Mouse (Mus musculus): Measurements from ENCODE around the gene Saysd1.

DNA sequence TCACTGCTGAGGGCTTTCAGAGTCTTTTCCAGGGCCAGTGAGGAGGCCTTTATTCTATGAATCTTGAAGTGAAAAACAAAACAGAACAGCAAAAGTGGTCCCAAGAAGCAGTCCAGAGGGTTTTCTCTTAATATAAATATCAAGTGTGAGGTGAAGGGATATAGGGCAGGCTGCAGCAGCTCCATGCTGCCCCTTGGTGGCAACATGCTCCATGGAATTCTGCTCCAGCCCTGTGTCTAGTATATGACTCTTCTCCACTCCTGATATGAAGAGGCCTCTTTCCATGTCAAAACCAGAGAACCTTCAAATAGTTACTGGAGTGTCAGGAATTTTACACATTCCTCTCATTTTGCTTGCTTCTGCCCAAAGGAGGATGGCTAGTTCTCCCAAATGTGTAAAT lies 67.7 kb downstream of the Saysd1 start:
- no peak for TF ChIP-seq CHD2 (IDR thresholded peaks at IDR 0.05; ENCODE audit: low read depth, low read length)
- peak; percentile 64; the same call in 1 of the 2 replicates for TF ChIP-seq ZC3H11A (IDR thresholded peaks at IDR 0.05; ENCODE audit: borderline replicate concordance, low read depth, low read length)
- no peak for TF ChIP-seq ZNF384 (IDR thresholded peaks at IDR 0.05; ENCODE audit: low read depth, low read length)

Measured in ES-E14 (cell line).